Mouse (Mus musculus): ENCODE data around the gene Zfp46. TPM values are rescaled to one million over a fixed set of nuclear protein-coding genes. Genes with fewer than 3 reads are reported as not detected.

Zfp46 gene
- polyA plus RNA-seq, 1 experiment = 15.6 TPM

GRCm38 (mm10) chr4:136259916-136260315 lies 24.6 kb upstream of the Zfp46 start:
- H3K27me3 ChIP-seq (ENCODE audit: control insufficient read depth, insufficient read depth, low read length) = no peaks in the 10 kb centered on the region
- TF ChIP-seq POLR2A (IDR thresholded peaks at IDR 0.05; ENCODE audit: control insufficient read depth, extremely low read depth, insufficient read depth, low read length, poor library complexity) = no peak
- no peak for TF ChIP-seq CTCF (IDR thresholded peaks at IDR 0.05; ENCODE audit: borderline replicate concordance, control insufficient read depth, extremely low read depth, insufficient read depth, low read length, poor library complexity)
- H3K4me1 ChIP-seq (replicated peaks; ENCODE audit: control insufficient read depth, insufficient read depth, low read length) = no peaks in the 10 kb centered on the region
- no peak overlapping the region for H3K4me3 ChIP-seq (ENCODE audit: control insufficient read depth, insufficient read depth, low read length)
- H3K27ac ChIP-seq (ENCODE audit: control insufficient read depth, insufficient read depth, low read length) = no peak overlapping the region
- no peaks in the 10 kb centered on the region for H3K36me3 ChIP-seq (ENCODE audit: control insufficient read depth, insufficient read depth, low read length)
- no peak for DNase-seq
- WGBS = 73% methylated on average over 3 of the region's 3 CpGs

- H3K4me3 ChIP-seq (ENCODE audit: control insufficient read depth, insufficient read depth, low read length) = no peak overlapping the region
- peak; percentile 79 for DNase-seq
- no peaks in the 10 kb centered on the region for H3K27me3 ChIP-seq (ENCODE audit: control insufficient read depth, insufficient read depth, low read length)
- H3K4me1 ChIP-seq (replicated peaks; ENCODE audit: control insufficient read depth, insufficient read depth, low read length) = no peaks in the 10 kb centered on the region
- TF ChIP-seq CTCF (IDR thresholded peaks at IDR 0.05; ENCODE audit: borderline replicate concordance, control insufficient read depth, extremely low read depth, insufficient read depth, low read length, poor library complexity) (peak; percentile 90), POLR2A (IDR thresholded peaks at IDR 0.05; ENCODE audit: control insufficient read depth, extremely low read depth, insufficient read depth, low read length, poor library complexity) (no peak)
- H3K27ac ChIP-seq (ENCODE audit: control insufficient read depth, insufficient read depth, low read length) = no peak overlapping the region
- H3K36me3 ChIP-seq (ENCODE audit: control insufficient read depth, insufficient read depth, low read length) = no peaks in the 10 kb centered on the region
- WGBS = 47% methylated on average over 10 of the region's 10 CpGs
These were observed 23.8 kb upstream of the Zfp46 start for GRCm38 (mm10) chr4:136260491-136261180.

GRCm38 (mm10) chr4:136261912-136262311 lies 22.6 kb upstream of the Zfp46 start:
- Histone ChIP-seq H3K27me3 (ENCODE audit: control insufficient read depth, insufficient read depth, low read length) (no peaks in the 10 kb centered on the region), H3K27ac (ENCODE audit: control insufficient read depth, insufficient read depth, low read length) (no peak overlapping the region), H3K4me1 (replicated peaks; ENCODE audit: control insufficient read depth, insufficient read depth, low read length) (peaks cover 6% of the 10 kb centered on the region), H3K4me3 (ENCODE audit: control insufficient read depth, insufficient read depth, low read length) (no peak overlapping the region), H3K36me3 (ENCODE audit: control insufficient read depth, insufficient read depth, low read length) (no peaks in the 10 kb centered on the region)
- WGBS = 75% methylated on average over 10 of the region's 10 CpGs
- no peak for DNase-seq
- no peak for TF ChIP-seq POLR2A (IDR thresholded peaks at IDR 0.05; ENCODE audit: control insufficient read depth, extremely low read depth, insufficient read depth, low read length, poor library complexity)
- no peak for TF ChIP-seq CTCF (IDR thresholded peaks at IDR 0.05; ENCODE audit: borderline replicate concordance, control insufficient read depth, extremely low read depth, insufficient read depth, low read length, poor library complexity)

- peaks cover 10% of the 10 kb centered on the region for H3K4me1 ChIP-seq (replicated peaks; ENCODE audit: control insufficient read depth, insufficient read depth, low read length)
- DNase-seq = no peak
- no peaks in the 10 kb centered on the region for H3K36me3 ChIP-seq (ENCODE audit: control insufficient read depth, insufficient read depth, low read length)
- H3K4me3 ChIP-seq (ENCODE audit: control insufficient read depth, insufficient read depth, low read length) = no peak overlapping the region
- TF ChIP-seq CTCF (IDR thresholded peaks at IDR 0.05; ENCODE audit: borderline replicate concordance, control insufficient read depth, extremely low read depth, insufficient read depth, low read length, poor library complexity) (no peak), POLR2A (IDR thresholded peaks at IDR 0.05; ENCODE audit: control insufficient read depth, extremely low read depth, insufficient read depth, low read length, poor library complexity) (no peak)
- H3K27me3 ChIP-seq (ENCODE audit: control insufficient read depth, insufficient read depth, low read length) = no peaks in the 10 kb centered on the region
- WGBS = 93% methylated on average over 4 of the region's 4 CpGs
- no peak overlapping the region for H3K27ac ChIP-seq (ENCODE audit: control insufficient read depth, insufficient read depth, low read length)
These were observed 20.9 kb upstream of the Zfp46 start for GRCm38 (mm10) chr4:136263555-136263954.

- Histone ChIP-seq H3K36me3 (ENCODE audit: control insufficient read depth, insufficient read depth, low read length) (no peaks in the 10 kb centered on the region), H3K4me3 (ENCODE audit: control insufficient read depth, insufficient read depth, low read length) (no peak overlapping the region), H3K27me3 (ENCODE audit: control insufficient read depth, insufficient read depth, low read length) (no peaks in the 10 kb centered on the region), H3K4me1 (replicated peaks; ENCODE audit: control insufficient read depth, insufficient read depth, low read length) (peaks cover 10% of the 10 kb centered on the region), H3K27ac (ENCODE audit: control insufficient read depth, insufficient read depth, low read length) (no peak overlapping the region)
- 32% methylated on average over 9 of the region's 9 CpGs for WGBS
- TF ChIP-seq POLR2A (IDR thresholded peaks at IDR 0.05; ENCODE audit: control insufficient read depth, extremely low read depth, insufficient read depth, low read length, poor library complexity) = no peak
- no peak for TF ChIP-seq CTCF (IDR thresholded peaks at IDR 0.05; ENCODE audit: borderline replicate concordance, control insufficient read depth, extremely low read depth, insufficient read depth, low read length, poor library complexity)
- peak; percentile 60 for DNase-seq
These were observed 17.7 kb upstream of the Zfp46 start for GRCm38 (mm10) chr4:136266716-136267343.

GRCm38 (mm10) chr4:136268912-136269311 lies 15.6 kb upstream of the Zfp46 start:
- H3K4me3 ChIP-seq (ENCODE audit: control insufficient read depth, insufficient read depth, low read length) = no peak overlapping the region
- H3K27me3 ChIP-seq (ENCODE audit: control insufficient read depth, insufficient read depth, low read length) = no peaks in the 10 kb centered on the region
- DNase-seq = no peak
- TF ChIP-seq CTCF (IDR thresholded peaks at IDR 0.05; ENCODE audit: borderline replicate concordance, control insufficient read depth, extremely low read depth, insufficient read depth, low read length, poor library complexity) (no peak), POLR2A (IDR thresholded peaks at IDR 0.05; ENCODE audit: control insufficient read depth, extremely low read depth, insufficient read depth, low read length, poor library complexity) (no peak)
- peaks cover 10% of the 10 kb centered on the region for H3K4me1 ChIP-seq (replicated peaks; ENCODE audit: control insufficient read depth, insufficient read depth, low read length)
- no peaks in the 10 kb centered on the region for H3K36me3 ChIP-seq (ENCODE audit: control insufficient read depth, insufficient read depth, low read length)
- 16% methylated on average over 1 of the region's 1 CpGs for WGBS
- H3K27ac ChIP-seq (ENCODE audit: control insufficient read depth, insufficient read depth, low read length) = no peak overlapping the region
